Mouse (Mus musculus): ENCODE measurements at regions not wholly inside any gene's neighbourhood (a gene's known extent, or its start where the extent isn't known, plus 50 kb on each side); places are given as distances from the start of the nearest gene placed in this dataset.

DNA sequence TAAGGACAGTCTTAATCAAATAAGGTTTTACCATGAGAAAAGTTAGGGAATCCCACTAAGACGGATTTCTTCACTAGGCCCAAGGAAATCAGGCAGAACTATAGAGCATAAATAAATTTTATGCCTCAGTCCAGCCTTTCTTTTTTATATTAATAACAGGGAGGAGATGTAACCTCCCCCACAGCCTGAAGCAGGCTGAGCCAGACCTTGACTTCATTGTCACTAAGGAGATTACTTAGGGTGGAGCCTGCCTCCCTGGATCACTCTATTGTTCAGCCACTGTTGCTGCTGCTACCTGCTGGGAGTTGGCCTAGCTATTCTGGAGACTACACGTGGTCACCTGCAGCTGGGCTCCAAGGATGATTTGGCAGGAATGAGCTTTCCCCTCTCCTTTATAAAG is 205.6 kb downstream of the H2afb1 start:
- DNase-seq (ENCODE audit: low read depth, low spot score), result peak; percentile 59

All from R1 (cell line).